Mouse (Mus musculus) embryonic fibroblast, embryonic 13.5 days (primary cell): Measurements from ENCODE around the gene Fzd7.

Experiments
- CTCF ChIP-seq: IDR thresholded peaks from 2 replicates; pipeline ENCODE4 v1.5.1; 2011; ENCODE audit warnings: mild to moderate bottlenecking, control low read depth, low read length, moderate library complexity, borderline replicate concordance; ENCODE audit not compliant: insufficient read depth
- POLR2A ChIP-seq: IDR thresholded peaks from 2 replicates; pipeline ENCODE4 v1.6.1; 2011; ENCODE audit warnings: low read depth, mild to moderate bottlenecking, control low read depth, low read length, moderate library complexity

DNA sequence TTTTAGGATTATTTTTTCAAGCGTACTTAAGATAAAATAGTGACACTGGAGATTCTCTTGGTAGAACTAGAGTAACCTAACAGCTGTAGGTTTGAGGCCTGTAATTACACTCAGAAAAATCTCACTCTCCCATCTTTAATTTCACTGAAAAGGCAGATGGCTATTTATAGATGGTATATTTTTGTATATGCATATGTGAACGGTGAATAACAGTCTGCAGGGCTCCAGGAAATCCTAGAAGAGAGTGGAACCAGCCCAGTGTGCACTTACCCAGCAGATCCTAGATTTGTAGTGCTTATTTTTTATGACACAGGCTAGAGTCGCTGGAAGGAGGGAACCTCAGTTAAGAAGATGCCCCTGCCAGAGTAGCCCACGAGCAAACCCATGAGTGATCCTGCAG lies 6.8 kb downstream of the Fzd7 start:
- TF ChIP-seq CTCF (no peak), POLR2A (no peak)
